Mouse (Mus musculus): Measurements from ENCODE around the gene Nppa. TPM values are rescaled to one million over a fixed set of nuclear protein-coding genes. Genes with fewer than 3 reads are reported as not detected.

The Nppa gene
- polyA plus RNA-seq, 1 experiment = not detected

- Histone ChIP-seq H3K79me2 (ENCODE audit: control insufficient read depth, insufficient read depth) (no peaks in the 10 kb centered on the region), H3K27me3 (ENCODE audit: control insufficient read depth, insufficient read depth, insufficient read length) (no peaks in the 10 kb centered on the region), H3K36me3 (ENCODE audit: control insufficient read depth, insufficient read depth) (peaks cover 30% of the 10 kb centered on the region), H3K4me2 (ENCODE audit: low read depth) (no peak overlapping the region), H3ac (ENCODE audit: control insufficient read depth, insufficient read length) (no peak overlapping the region), H3K4me3 (no peak overlapping the region)
- TF ChIP-seq E2F4 (IDR thresholded peaks at IDR 0.05; ENCODE audit: insufficient read depth) = no peak
- no peak for TF ChIP-seq USF1 (IDR thresholded peaks at IDR 0.05; ENCODE audit: low read depth)
- no peak for TF ChIP-seq SRF (IDR thresholded peaks at IDR 0.05; ENCODE audit: control insufficient read depth, insufficient read length, low read depth)
- TF ChIP-seq CEBPB (IDR thresholded peaks at IDR 0.05; ENCODE audit: insufficient read depth, poor library complexity, severe bottlenecking) = no peak
Measured at GRCm38 (mm10) chr4:148008412-148008811, 7.9 kb downstream of the Nppa start.

- H3ac ChIP-seq (ENCODE audit: control insufficient read depth, insufficient read length) = no peak overlapping the region
- peaks cover 40% of the 10 kb centered on the region for H3K36me3 ChIP-seq (ENCODE audit: control insufficient read depth, insufficient read depth)
- H3K79me2 ChIP-seq (ENCODE audit: control insufficient read depth, insufficient read depth) = no peaks in the 10 kb centered on the region
- no peaks in the 10 kb centered on the region for H3K27me3 ChIP-seq (ENCODE audit: control insufficient read depth, insufficient read depth, insufficient read length)
- TF ChIP-seq POLR2AphosphoS2 (IDR thresholded peaks at IDR 0.05; ENCODE audit: insufficient read length, low read depth) = no peak
- TF ChIP-seq POLR2A (IDR thresholded peaks at IDR 0.05; ENCODE audit: insufficient read length, low read depth) = no peak
- TF ChIP-seq USF1 (IDR thresholded peaks at IDR 0.05; ENCODE audit: low read depth) = no peak
- TF ChIP-seq MAX (IDR thresholded peaks at IDR 0.05; ENCODE audit: low read depth) = no peak
- no peak for TF ChIP-seq REST (IDR thresholded peaks at IDR 0.05; ENCODE audit: insufficient read depth, insufficient read length)
- no peak for TF ChIP-seq MYOD1 (IDR thresholded peaks at IDR 0.05; ENCODE audit: control insufficient read depth in 1 of 3, insufficient read length in 2 of 3, low read depth in 2 of 3)
- TF ChIP-seq TCF3 (IDR thresholded peaks at IDR 0.05; ENCODE audit: insufficient read length, low read depth) = no peak
- no peak for TF ChIP-seq TCF12 (IDR thresholded peaks at IDR 0.05; ENCODE audit: insufficient read depth, poor library complexity, severe bottlenecking)
- no peak for TF ChIP-seq E2F4 (IDR thresholded peaks at IDR 0.05; ENCODE audit: insufficient read depth)
- no peak for TF ChIP-seq MYOG (IDR thresholded peaks at IDR 0.05; ENCODE audit: control insufficient read depth in 1 of 3, insufficient read depth in 1 of 3, insufficient read length in 2 of 3, low read depth in 2 of 3)
- no peak for TF ChIP-seq CEBPB (IDR thresholded peaks at IDR 0.05; ENCODE audit: insufficient read depth, poor library complexity, severe bottlenecking)
- no peak for TF ChIP-seq SRF (IDR thresholded peaks at IDR 0.05; ENCODE audit: control insufficient read depth, insufficient read length, low read depth)
- H3K4me2 ChIP-seq (ENCODE audit: low read depth) = no peak overlapping the region
- H3K4me3 ChIP-seq = no peak overlapping the region
Measured at GRCm38 (mm10) chr4:148009641-148010040, 9.1 kb downstream of the Nppa start.

GRCm38 (mm10) chr4:148011332-148011731 is 10.8 kb downstream of the Nppa start:
- H3K4me2 ChIP-seq (ENCODE audit: low read depth) = no peak overlapping the region
- no peak overlapping the region for H3K4me3 ChIP-seq
- no peak overlapping the region for H3ac ChIP-seq (ENCODE audit: control insufficient read depth, insufficient read length)
- H3K79me2 ChIP-seq (ENCODE audit: control insufficient read depth, insufficient read depth) = no peaks in the 10 kb centered on the region
- no peaks in the 10 kb centered on the region for H3K27me3 ChIP-seq (ENCODE audit: control insufficient read depth, insufficient read depth, insufficient read length)
- H3K36me3 ChIP-seq (ENCODE audit: control insufficient read depth, insufficient read depth) = peaks cover 38% of the 10 kb centered on the region
- TF ChIP-seq MAX (IDR thresholded peaks at IDR 0.05; ENCODE audit: low read depth) (no peak), USF1 (IDR thresholded peaks at IDR 0.05; ENCODE audit: low read depth) (no peak), TCF3 (IDR thresholded peaks at IDR 0.05; ENCODE audit: insufficient read length, low read depth) (no peak), POLR2AphosphoS2 (IDR thresholded peaks at IDR 0.05; ENCODE audit: insufficient read length, low read depth) (no peak), SRF (IDR thresholded peaks at IDR 0.05; ENCODE audit: control insufficient read depth, insufficient read length, low read depth) (no peak), MYOD1 (IDR thresholded peaks at IDR 0.05; ENCODE audit: control insufficient read depth in 1 of 3, insufficient read length in 2 of 3, low read depth in 2 of 3) (no peak), CEBPB (IDR thresholded peaks at IDR 0.05; ENCODE audit: insufficient read depth, poor library complexity, severe bottlenecking) (no peak), E2F4 (IDR thresholded peaks at IDR 0.05; ENCODE audit: insufficient read depth) (no peak), MYOG (IDR thresholded peaks at IDR 0.05; ENCODE audit: control insufficient read depth in 1 of 3, insufficient read depth in 1 of 3, insufficient read length in 2 of 3, low read depth in 2 of 3) (no peak), TCF12 (IDR thresholded peaks at IDR 0.05; ENCODE audit: insufficient read depth, poor library complexity, severe bottlenecking) (no peak), REST (IDR thresholded peaks at IDR 0.05; ENCODE audit: insufficient read depth, insufficient read length) (no peak), POLR2A (IDR thresholded peaks at IDR 0.05; ENCODE audit: insufficient read length, low read depth) (no peak)

- no peaks in the 10 kb centered on the region for H3K79me2 ChIP-seq (ENCODE audit: control insufficient read depth, insufficient read depth)
- H3K36me3 ChIP-seq (ENCODE audit: control insufficient read depth, insufficient read depth) = peaks cover 32% of the 10 kb centered on the region
- no peak overlapping the region for H3K4me2 ChIP-seq (ENCODE audit: low read depth)
- TF ChIP-seq TCF12 (IDR thresholded peaks at IDR 0.05; ENCODE audit: insufficient read depth, poor library complexity, severe bottlenecking) (no peak), SRF (IDR thresholded peaks at IDR 0.05; ENCODE audit: control insufficient read depth, insufficient read length, low read depth) (no peak), REST (IDR thresholded peaks at IDR 0.05; ENCODE audit: insufficient read depth, insufficient read length) (no peak), E2F4 (IDR thresholded peaks at IDR 0.05; ENCODE audit: insufficient read depth) (no peak), USF1 (IDR thresholded peaks at IDR 0.05; ENCODE audit: low read depth) (no peak), MAX (IDR thresholded peaks at IDR 0.05; ENCODE audit: low read depth) (no peak), CEBPB (IDR thresholded peaks at IDR 0.05; ENCODE audit: insufficient read depth, poor library complexity, severe bottlenecking) (no peak), MYOG (IDR thresholded peaks at IDR 0.05; ENCODE audit: control insufficient read depth in 1 of 3, insufficient read depth in 1 of 3, insufficient read length in 2 of 3, low read depth in 2 of 3) (no peak), POLR2AphosphoS2 (IDR thresholded peaks at IDR 0.05; ENCODE audit: insufficient read length, low read depth) (no peak), POLR2A (IDR thresholded peaks at IDR 0.05; ENCODE audit: insufficient read length, low read depth) (no peak), TCF3 (IDR thresholded peaks at IDR 0.05; ENCODE audit: insufficient read length, low read depth) (no peak), MYOD1 (IDR thresholded peaks at IDR 0.05; ENCODE audit: control insufficient read depth in 1 of 3, insufficient read length in 2 of 3, low read depth in 2 of 3) (no peak)
- H3K27me3 ChIP-seq (ENCODE audit: control insufficient read depth, insufficient read depth, insufficient read length) = no peaks in the 10 kb centered on the region
- no peak overlapping the region for H3K4me3 ChIP-seq
- no peak overlapping the region for H3ac ChIP-seq (ENCODE audit: control insufficient read depth, insufficient read length)
Measured at GRCm38 (mm10) chr4:148012216-148012615, 11.7 kb downstream of the Nppa start.

DNA sequence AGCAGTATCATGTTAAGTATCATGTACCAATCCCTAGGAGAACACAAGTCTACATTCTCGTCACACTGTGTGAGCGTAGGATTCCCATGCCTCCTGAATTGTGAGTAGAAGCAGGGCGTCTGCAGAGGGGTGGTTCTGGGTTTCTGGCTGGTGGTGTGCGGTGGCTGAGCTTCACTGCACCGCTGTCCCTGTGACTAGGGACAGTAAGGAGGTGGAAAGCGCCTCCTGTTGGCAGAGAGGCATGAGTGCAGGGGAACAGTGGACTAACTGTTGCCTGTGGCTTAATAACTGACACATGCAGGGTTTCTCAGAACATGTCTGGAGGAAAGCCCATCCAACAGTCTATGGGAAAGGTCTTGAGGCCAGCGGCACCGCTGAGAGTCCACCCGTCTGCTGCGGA is 14.9 kb downstream of the Nppa start:
- H3K4me2 ChIP-seq (ENCODE audit: low read depth) = no peak overlapping the region
- peaks cover 39% of the 10 kb centered on the region for H3K36me3 ChIP-seq (ENCODE audit: control insufficient read depth, insufficient read depth)
- H3K27me3 ChIP-seq (ENCODE audit: control insufficient read depth, insufficient read depth, insufficient read length) = no peaks in the 10 kb centered on the region
- H3K4me3 ChIP-seq = no peak overlapping the region
- no peaks in the 10 kb centered on the region for H3K79me2 ChIP-seq (ENCODE audit: control insufficient read depth, insufficient read depth)
- TF ChIP-seq E2F4 (IDR thresholded peaks at IDR 0.05; ENCODE audit: insufficient read depth) (no peak), REST (IDR thresholded peaks at IDR 0.05; ENCODE audit: insufficient read depth, insufficient read length) (no peak), USF1 (IDR thresholded peaks at IDR 0.05; ENCODE audit: low read depth) (no peak), TCF12 (IDR thresholded peaks at IDR 0.05; ENCODE audit: insufficient read depth, poor library complexity, severe bottlenecking) (no peak), CEBPB (IDR thresholded peaks at IDR 0.05; ENCODE audit: insufficient read depth, poor library complexity, severe bottlenecking) (no peak), POLR2A (IDR thresholded peaks at IDR 0.05; ENCODE audit: insufficient read length, low read depth) (no peak), POLR2AphosphoS2 (IDR thresholded peaks at IDR 0.05; ENCODE audit: insufficient read length, low read depth) (no peak), MYOG (IDR thresholded peaks at IDR 0.05; ENCODE audit: control insufficient read depth in 1 of 3, insufficient read depth in 1 of 3, insufficient read length in 2 of 3, low read depth in 2 of 3) (no peak), MYOD1 (IDR thresholded peaks at IDR 0.05; ENCODE audit: control insufficient read depth in 1 of 3, insufficient read length in 2 of 3, low read depth in 2 of 3) (no peak), TCF3 (IDR thresholded peaks at IDR 0.05; ENCODE audit: insufficient read length, low read depth) (no peak), MAX (IDR thresholded peaks at IDR 0.05; ENCODE audit: low read depth) (no peak), SRF (IDR thresholded peaks at IDR 0.05; ENCODE audit: control insufficient read depth, insufficient read length, low read depth) (no peak)
- H3ac ChIP-seq (ENCODE audit: control insufficient read depth, insufficient read length) = no peak overlapping the region
